Mouse (Mus musculus) forebrain, embryonic 14.5 days (tissue): ENCODE measurements around the gene Ttc33. TPM values are rescaled to one million over a fixed set of nuclear protein-coding genes. Genes with fewer than 3 reads are reported as not detected.

Experiments
- ATAC-seq: fragments of 200-750 bp; cut with Nextera tagmentation; 2 replicates; pipeline ENCODE4 v1.8.0; 2017; ENCODE audit warnings: mild to moderate bottlenecking, moderate library complexity
- DNase-seq: peaks from one replicate; pipeline ENCODE4 v3.0.0-alpha.2; 2015; ENCODE audit warnings: low spot score
- H3K27ac ChIP-seq: fragments of 300-500 bp; sonication (generic); 2 replicates; pipeline ENCODE4 v1.5.1; 2014; ENCODE audit warnings: low read depth, mild to moderate bottlenecking, control low read depth, low read length, moderate library complexity
- H3K27me3 ChIP-seq: fragments of 300-500 bp; sonication (generic); replicated peaks from 2 replicates; pipeline ENCODE4 v1.6.1; 2014; ENCODE audit warnings: low read length, control low read depth, mixed read lengths; ENCODE audit not compliant: control insufficient read depth, insufficient read depth
- H3K36me3 ChIP-seq: fragments of 300-500 bp; sonication (generic); 2 replicates; pipeline ENCODE4 v1.6.1; 2014; ENCODE audit warnings: low read length, control low read depth; ENCODE audit not compliant: control insufficient read depth, insufficient read depth
- H3K4me1 ChIP-seq: fragments of 300-500 bp; sonication (generic); 2 replicates; pipeline ENCODE4 v1.6.1; 2014; ENCODE audit warnings: antibody characterized with exemption, low read length, control low read depth; ENCODE audit not compliant: control insufficient read depth, insufficient read depth
- H3K4me2 ChIP-seq: fragments of 300-500 bp; sonication (generic); 2 replicates; pipeline ENCODE4 v1.6.1; 2014; ENCODE audit warnings: mild to moderate bottlenecking, control low read depth, low read length
- H3K4me3 ChIP-seq: fragments of 300-500 bp; sonication (generic); 2 replicates; pipeline ENCODE4 v1.5.1; 2014; ENCODE audit warnings: low read depth, low read length, control low read depth
- H3K9ac ChIP-seq: fragments of 300-500 bp; sonication (generic); 2 replicates; pipeline ENCODE4 v1.6.1; 2014; ENCODE audit warnings: mild to moderate bottlenecking, low read length, control low read depth, moderate library complexity
- H3K9me3 ChIP-seq: fragments of 300-500 bp; sonication (generic); replicated peaks from 2 replicates; pipeline ENCODE4 v1.6.1; 2016; ENCODE audit warnings: low read length, control low read depth, mixed read lengths; ENCODE audit not compliant: control insufficient read depth
- WGBS: fragments of 180-500 bp; shearing (Covaris S2); extraction: QIAGEN DNeasy Blood & Tissue Kit; methylation state at CpG from one replicate; pipeline ENCODE4 v1.1.7; 2014; 5-methylcytosine and 5-hydroxymethylcytosine counted together
- polyA plus RNA-seq: library from polyadenylated mRNA; unstranded; fragments of >200 nt; fragmentation: Nextera tagmentation; extraction: Ambion mirVana; gene quantifications from 2 replicates; pipeline ENCODE4 v1.2.1, GENCODE M21; 2014

Ttc33 gene
- polyA plus RNA-seq, 1 experiment from 2014 or later = 65.6 TPM

DNA sequence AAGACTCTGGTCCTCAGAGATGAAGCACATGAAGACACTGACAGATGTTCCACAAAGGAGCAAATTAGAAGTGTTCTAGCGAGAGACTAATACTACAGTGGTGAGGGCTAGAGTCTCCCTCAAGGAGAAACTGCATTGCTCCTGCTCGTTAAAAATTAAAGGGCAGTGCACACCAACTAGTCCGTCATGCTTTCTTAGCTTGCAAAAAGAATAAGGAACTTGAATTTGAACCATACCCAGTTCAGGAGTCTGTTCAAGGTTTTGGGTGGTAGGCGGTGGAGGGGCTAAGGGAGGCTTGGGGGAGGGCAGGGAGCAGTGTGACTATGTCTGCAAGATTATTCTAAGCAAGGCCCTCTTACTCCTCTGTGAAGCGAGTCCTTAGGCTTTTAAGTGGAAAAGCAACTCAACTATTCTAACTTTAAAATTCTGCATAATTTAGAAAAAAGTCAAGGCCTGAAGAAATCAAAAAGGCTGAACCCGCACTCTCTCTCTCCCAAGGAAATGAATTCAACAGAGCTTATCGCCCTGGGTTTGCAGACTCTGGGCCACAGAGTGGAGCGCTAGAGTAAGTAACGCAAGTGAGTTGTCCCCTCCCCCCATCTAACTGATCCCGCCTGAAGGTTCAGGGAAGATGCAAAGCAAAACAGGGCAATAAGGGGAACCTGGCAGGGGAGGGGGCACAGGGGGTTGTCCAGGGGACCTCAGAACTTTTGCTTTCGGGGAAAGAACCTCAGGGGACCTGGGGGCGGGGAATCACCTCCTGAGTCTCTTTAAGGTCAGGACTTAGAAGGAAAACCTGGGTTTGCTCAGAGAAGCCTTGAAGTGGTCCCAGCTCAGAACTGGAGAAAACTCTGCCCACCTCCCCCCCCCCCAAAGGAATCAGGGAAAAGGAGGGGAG lies 56.2 kb downstream of the Ttc33 start:
- Histone ChIP-seq H3K9me3 (no peaks in the 10 kb centered on the region), H3K27ac (no peak overlapping the region), H3K9ac (peak overlapping the region; percentile 56), H3K27me3 (peaks cover 37% of the 10 kb centered on the region), H3K4me3 (peak overlapping the region; percentile 38), H3K36me3 (no peaks in the 10 kb centered on the region), H3K4me2 (peak overlapping the region; percentile 79), H3K4me1 (peaks cover 15% of the 10 kb centered on the region)
- no peak for ATAC-seq
- 14% methylated on average over 12 of the region's 12 CpGs for WGBS
- peak; percentile 67 for DNase-seq

GRCm38 (mm10) chr15:5242241-5243035 lies 57.1 kb downstream of the Ttc33 start:
- H3K9me3 ChIP-seq = no peaks in the 10 kb centered on the region
- peak overlapping the region; percentile 56 for H3K9ac ChIP-seq
- H3K27me3 ChIP-seq = peaks cover 37% of the 10 kb centered on the region
- ATAC-seq = peak; percentile 50
- H3K4me3 ChIP-seq = peak overlapping the region; percentile 38
- DNase-seq = peak; percentile 51
- peaks cover 15% of the 10 kb centered on the region for H3K4me1 ChIP-seq
- H3K36me3 ChIP-seq = no peaks in the 10 kb centered on the region
- H3K4me2 ChIP-seq = peak overlapping the region; percentile 79
- whole genome bisulfite sequencing = 3% methylated on average over 61 of the region's 61 CpGs
- no peak overlapping the region for H3K27ac ChIP-seq

GRCm38 (mm10) chr15:5243036-5243958 lies 58.0 kb downstream of the Ttc33 start:
- H3K9ac ChIP-seq = peak overlapping the region; percentile 56; the same call in 1 of the 2 replicates
- H3K27ac ChIP-seq = no peak overlapping the region
- H3K4me1 ChIP-seq = peaks cover 15% of the 10 kb centered on the region
- H3K27me3 ChIP-seq = peaks cover 37% of the 10 kb centered on the region
- H3K9me3 ChIP-seq = no peaks in the 10 kb centered on the region
- WGBS = 7% methylated on average over 40 of the region's 40 CpGs
- H3K4me3 ChIP-seq = peak overlapping the region; percentile 38
- no peaks in the 10 kb centered on the region for H3K36me3 ChIP-seq
- peak; percentile 6 for DNase-seq
- no peak for ATAC-seq
- peak overlapping the region; percentile 79 for H3K4me2 ChIP-seq

DNA sequence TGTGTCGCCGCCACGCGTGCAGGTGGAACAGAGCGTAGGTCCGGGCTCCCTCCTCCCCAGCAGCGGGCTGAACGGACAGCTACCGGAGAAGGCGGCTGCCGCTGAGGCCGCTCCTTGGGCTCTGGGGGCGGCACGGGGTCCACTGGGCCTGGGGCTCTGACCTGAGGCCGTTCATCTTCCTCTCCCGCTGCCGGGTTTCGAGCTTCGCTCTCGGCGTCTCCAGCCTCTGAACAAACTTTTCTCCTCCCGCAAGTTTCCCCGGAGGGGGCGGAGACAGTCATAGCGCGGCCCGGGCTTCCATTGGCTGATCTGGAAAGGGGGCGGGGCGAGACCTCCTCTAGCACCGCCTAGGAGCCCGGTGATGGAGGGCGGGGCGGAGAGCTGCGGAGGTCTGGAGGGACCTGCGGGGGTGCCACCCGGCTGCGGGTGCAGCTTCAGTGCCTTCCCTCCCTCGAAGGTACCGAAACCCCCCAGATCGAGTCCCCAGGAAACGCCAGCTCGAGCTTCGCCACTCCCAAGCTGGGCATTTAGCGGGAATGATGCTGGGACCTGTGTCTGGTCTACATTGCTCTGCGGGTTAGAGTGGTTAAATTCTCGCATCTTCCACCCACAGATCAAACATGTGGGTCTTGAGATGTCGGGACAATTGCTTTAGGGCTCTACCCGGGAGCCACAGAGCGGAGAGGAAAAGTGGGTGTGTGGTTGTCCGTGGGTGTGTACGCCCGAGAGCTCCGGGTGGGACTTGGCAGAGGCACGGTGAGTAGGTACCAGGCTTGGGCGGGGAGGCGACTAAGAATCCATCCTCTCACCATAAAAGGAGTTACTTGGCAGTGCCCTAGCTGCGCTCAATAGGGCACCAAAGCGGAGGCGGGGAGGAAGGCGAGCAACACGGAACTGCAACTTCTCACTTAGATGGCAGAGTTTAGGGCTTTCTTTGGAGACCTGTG lies 58.9 kb downstream of the Ttc33 start, which contains the start of gene Ptger4:
Gene Ptger4 (minus strand): TSS at position 229 of the 947 bp plus-strand sequence.
- Histone ChIP-seq H3K27ac (no peak within 1 kb of the TSS), H3K4me1 (peaks cover 15% of the 10 kb centered on the region), H3K4me2 (peak within 1 kb of the TSS; percentile 79), H3K9ac (peak within 1 kb of the TSS; percentile 41; the same call in 1 of the 2 replicates), H3K4me3 (peak within 1 kb of the TSS; percentile 38), H3K27me3 (peaks cover 37% of the 10 kb centered on the region), H3K36me3 (no peaks in the 10 kb centered on the region), H3K9me3 (no peaks in the 10 kb centered on the region)
- under 1% methylated on average over 59 of the region's 61 CpGs for WGBS
- DNase-seq (peak; percentile 89), ATAC-seq (peak; percentile 98)

DNA sequence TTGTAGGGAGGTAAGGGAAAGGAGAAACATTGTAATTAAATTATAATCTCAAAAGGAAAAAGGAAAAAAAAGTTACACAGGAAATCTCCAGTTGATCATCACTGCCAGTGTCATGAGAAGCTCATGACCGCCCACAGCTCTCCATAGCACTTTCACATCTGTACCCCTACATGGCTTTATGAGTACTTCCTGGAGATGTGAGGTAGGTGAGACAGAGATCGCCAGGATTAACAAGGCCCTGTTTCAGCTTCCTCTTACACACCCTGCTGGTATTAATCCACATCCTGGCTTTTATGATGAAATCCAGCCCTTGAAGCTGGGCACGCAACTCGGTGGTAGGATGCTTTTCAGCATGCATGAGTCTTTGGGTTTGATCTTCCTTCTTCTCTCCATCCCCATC lies 64.9 kb downstream of the Ttc33 start:
- DNase-seq (no peak), ATAC-seq (no peak)
- Histone ChIP-seq H3K4me3 (no peak overlapping the region), H3K9ac (no peak overlapping the region), H3K4me2 (no peak overlapping the region), H3K27ac (no peak overlapping the region), H3K27me3 (peaks cover 1% of the 10 kb centered on the region), H3K4me1 (no peaks in the 10 kb centered on the region), H3K36me3 (no peaks in the 10 kb centered on the region), H3K9me3 (no peaks in the 10 kb centered on the region)
- 88% methylated on average over 4 of the region's 4 CpGs for WGBS

GRCm38 (mm10) chr15:5260183-5260582 lies 74.9 kb downstream of the Ttc33 start:
- Histone ChIP-seq H3K9ac (no peak overlapping the region), H3K36me3 (no peaks in the 10 kb centered on the region), H3K4me2 (no peak overlapping the region), H3K27ac (no peak overlapping the region), H3K27me3 (no peaks in the 10 kb centered on the region), H3K4me3 (no peak overlapping the region), H3K4me1 (no peaks in the 10 kb centered on the region), H3K9me3 (no peaks in the 10 kb centered on the region)
- 18% methylated on average over 5 of the region's 5 CpGs for WGBS
- ATAC-seq (peak; percentile 63), DNase-seq (peak; percentile 37)

- H3K27ac ChIP-seq = no peak overlapping the region
- DNase-seq = no peak
- ATAC-seq = no peak
- no peaks in the 10 kb centered on the region for H3K4me1 ChIP-seq
- no peaks in the 10 kb centered on the region for H3K27me3 ChIP-seq
- H3K9ac ChIP-seq = no peak overlapping the region
- H3K36me3 ChIP-seq = no peaks in the 10 kb centered on the region
- H3K4me2 ChIP-seq = no peak overlapping the region
- 91% methylated on average over 3 of the region's 3 CpGs for WGBS
- no peak overlapping the region for H3K4me3 ChIP-seq
- no peaks in the 10 kb centered on the region for H3K9me3 ChIP-seq
Measured at GRCm38 (mm10) chr15:5261004-5261403, 75.7 kb downstream of the Ttc33 start.
